Mouse (Mus musculus): ENCODE data around the gene Ephx1. TPM values are rescaled to one million over a fixed set of nuclear protein-coding genes. Genes with fewer than 3 reads are reported as not detected.

The Ephx1 gene
- polyA plus RNA-seq, 1 experiment from 2014 or later, result 6.0 TPM

DNA sequence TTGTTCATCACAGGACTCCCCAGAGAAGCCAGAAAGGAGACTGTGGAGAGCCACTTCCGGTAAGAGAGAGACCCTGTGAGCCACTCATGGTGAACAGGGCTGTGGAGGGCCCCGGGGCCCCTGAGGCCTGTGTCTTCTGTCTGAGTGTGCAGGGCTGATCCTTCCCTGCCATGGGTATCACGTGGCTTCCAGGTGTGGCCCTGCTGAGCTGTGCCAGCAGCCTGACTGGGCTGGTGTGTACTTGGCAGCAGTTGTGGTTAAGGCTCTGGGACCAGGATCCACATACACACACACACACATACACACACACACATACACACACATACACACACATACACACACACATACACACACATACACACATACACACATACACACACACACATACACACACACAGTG lies 62.7 kb downstream of the Ephx1 start:
- ATAC-seq (replicated peaks), result no peak
- Histone ChIP-seq H3K9ac (no peak overlapping the region), H3K27me3 (replicated peaks) (no peaks in the 10 kb centered on the region), H3K9me3 (no peaks in the 10 kb centered on the region), H3K27ac (no peak overlapping the region), H3K4me1 (no peaks in the 10 kb centered on the region), H3K36me3 (replicated peaks) (no peaks in the 10 kb centered on the region), H3K4me2 (no peak overlapping the region), H3K4me3 (no peak overlapping the region)
- WGBS, result 84% methylated on average over 3 of the region's 3 CpGs

DNA sequence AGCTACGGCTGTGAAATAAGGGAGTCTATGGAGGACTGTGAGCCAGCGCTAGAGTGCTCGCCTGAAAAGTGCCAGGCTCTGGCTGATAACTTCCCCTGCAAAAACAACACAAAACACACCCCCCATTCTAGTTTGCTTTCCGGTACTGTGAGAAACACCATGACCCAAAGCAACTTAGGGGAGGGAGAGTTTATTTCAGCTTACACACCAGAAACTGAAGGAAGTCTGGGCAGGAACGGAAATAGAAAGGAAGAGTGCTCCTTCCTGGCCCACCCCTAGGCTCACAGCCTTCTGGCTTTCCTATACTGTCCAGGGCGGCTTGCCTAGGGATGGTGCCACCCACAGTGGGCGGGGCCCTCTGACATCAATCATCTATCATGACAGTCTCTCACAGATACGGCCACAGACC lies 63.7 kb downstream of the Ephx1 start:
- H3K27me3 ChIP-seq (replicated peaks), result no peaks in the 10 kb centered on the region
- no peak overlapping the region for H3K9ac ChIP-seq
- H3K36me3 ChIP-seq (replicated peaks), result no peaks in the 10 kb centered on the region
- ATAC-seq (replicated peaks), result no peak
- no peaks in the 10 kb centered on the region for H3K9me3 ChIP-seq
- H3K27ac ChIP-seq, result no peak overlapping the region
- H3K4me2 ChIP-seq, result no peak overlapping the region
- WGBS, result 90% methylated on average over 8 of the region's 8 CpGs
- H3K4me1 ChIP-seq, result no peaks in the 10 kb centered on the region
- H3K4me3 ChIP-seq, result no peak overlapping the region

DNA sequence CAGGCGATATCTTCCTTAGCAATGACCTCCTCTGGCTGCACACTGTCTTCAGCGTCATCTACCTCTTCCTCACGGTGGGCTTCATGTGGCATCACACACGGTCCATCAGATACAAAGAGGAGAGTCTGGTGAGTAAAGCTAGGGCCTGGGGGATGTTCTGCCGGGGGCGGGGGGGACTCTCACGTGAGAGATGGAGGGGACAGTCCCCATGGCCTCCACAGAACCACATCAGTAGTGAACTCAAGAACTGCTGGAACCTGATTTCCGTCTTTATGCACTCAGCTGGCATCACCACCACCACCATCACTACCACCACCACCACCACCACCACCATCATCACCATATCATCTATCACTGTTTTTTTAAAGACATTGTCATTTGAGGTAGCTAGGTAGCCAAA lies 64.3 kb downstream of the Ephx1 start:
- WGBS, result 90% methylated on average over 8 of the region's 8 CpGs
- ATAC-seq (replicated peaks), result no peak
- H3K4me3 ChIP-seq, result no peak overlapping the region
- no peak overlapping the region for H3K4me2 ChIP-seq
- no peaks in the 10 kb centered on the region for H3K4me1 ChIP-seq
- H3K36me3 ChIP-seq (replicated peaks), result no peaks in the 10 kb centered on the region
- no peak overlapping the region for H3K27ac ChIP-seq
- H3K9ac ChIP-seq, result no peak overlapping the region
- H3K27me3 ChIP-seq (replicated peaks), result no peaks in the 10 kb centered on the region
- H3K9me3 ChIP-seq, result no peaks in the 10 kb centered on the region

DNA sequence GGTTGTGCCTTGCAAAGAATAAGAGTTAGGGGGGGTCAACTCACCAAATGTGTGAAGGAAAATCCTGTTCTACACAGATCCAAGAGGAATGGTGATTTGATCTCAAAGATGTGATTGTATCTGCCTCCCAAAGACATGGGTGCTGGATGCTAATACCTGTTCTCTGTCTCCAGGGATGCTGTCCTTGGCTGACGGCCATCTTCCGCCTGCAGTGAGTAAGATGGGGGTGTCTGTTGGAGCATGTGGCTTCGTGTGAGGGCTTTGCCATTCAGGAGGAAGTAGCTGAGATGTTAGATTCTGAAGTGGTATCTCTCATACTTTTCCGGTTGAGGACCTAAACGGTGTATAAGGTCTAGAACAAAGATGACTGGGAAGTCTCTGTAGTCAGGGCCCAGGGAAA lies 67.9 kb downstream of the Ephx1 start:
- Histone ChIP-seq H3K36me3 (replicated peaks) (no peaks in the 10 kb centered on the region), H3K27ac (no peak overlapping the region), H3K9ac (no peak overlapping the region), H3K4me1 (no peaks in the 10 kb centered on the region), H3K4me3 (no peak overlapping the region), H3K27me3 (replicated peaks) (no peaks in the 10 kb centered on the region), H3K4me2 (no peak overlapping the region), H3K9me3 (no peaks in the 10 kb centered on the region)
- ATAC-seq (replicated peaks), result no peak
- 87% methylated on average over 5 of the region's 5 CpGs for WGBS

DNA sequence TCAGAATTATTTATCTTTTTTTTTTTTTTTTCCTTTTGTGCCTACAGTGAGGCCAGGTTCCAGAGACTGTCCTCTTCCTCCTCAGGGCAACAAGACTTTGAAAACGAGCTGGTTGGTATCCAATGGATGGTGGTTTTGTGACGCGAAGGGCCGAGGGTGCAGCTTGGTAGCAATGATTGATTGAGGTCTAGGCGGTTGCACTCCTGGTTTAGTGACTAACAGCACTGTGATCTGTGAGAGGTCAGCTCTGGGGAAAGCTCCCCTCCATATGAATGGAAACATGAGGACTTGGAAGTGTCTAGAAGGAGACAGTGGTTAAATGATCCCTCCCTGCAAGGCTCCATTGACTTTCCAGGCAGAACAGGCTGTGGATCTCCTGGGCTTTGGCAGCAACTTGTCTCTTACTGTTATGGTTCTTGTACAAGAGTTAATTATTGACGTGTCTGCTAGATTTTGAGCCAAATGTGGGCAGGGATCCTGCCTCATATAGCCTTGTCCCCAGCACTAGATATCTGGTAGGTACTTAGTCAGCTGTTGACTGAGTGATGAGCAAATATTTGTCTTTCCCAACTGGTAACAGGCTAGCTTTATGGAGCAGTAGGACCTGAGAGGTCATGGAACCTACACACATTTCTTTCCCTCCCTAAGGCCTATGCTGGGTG lies 68.5 kb downstream of the Ephx1 start:
- H3K27ac ChIP-seq, result no peak overlapping the region
- H3K9me3 ChIP-seq, result no peaks in the 10 kb centered on the region
- no peaks in the 10 kb centered on the region for H3K36me3 ChIP-seq (replicated peaks)
- no peak overlapping the region for H3K4me3 ChIP-seq
- 87% methylated on average over 6 of the region's 6 CpGs for WGBS
- H3K4me2 ChIP-seq, result no peak overlapping the region
- no peaks in the 10 kb centered on the region for H3K27me3 ChIP-seq (replicated peaks)
- no peak overlapping the region for H3K9ac ChIP-seq
- no peaks in the 10 kb centered on the region for H3K4me1 ChIP-seq
- no peak for ATAC-seq (replicated peaks)

DNA sequence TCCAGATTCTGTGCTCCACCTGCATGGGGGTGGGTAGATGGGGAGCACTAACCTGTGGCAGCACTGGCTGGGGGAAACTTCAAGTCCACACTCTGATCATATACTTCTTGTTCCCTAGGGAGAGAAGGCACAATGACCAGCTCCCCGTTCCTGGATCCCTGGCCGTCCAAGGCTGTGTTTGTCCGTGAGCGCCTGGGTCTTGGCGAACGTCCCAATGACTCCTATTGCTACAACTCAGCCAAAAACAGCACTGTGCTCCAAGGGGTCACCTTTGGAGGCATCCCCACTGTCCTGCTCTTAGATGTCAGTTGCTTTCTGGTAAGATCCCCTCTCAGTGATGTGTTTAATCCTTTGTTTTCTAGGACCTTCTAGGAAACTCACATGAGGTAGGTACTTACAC lies 74.3 kb downstream of the Ephx1 start:
- Histone ChIP-seq H3K36me3 (replicated peaks) (no peaks in the 10 kb centered on the region), H3K9me3 (no peaks in the 10 kb centered on the region), H3K4me2 (no peak overlapping the region), H3K9ac (no peak overlapping the region), H3K27ac (no peak overlapping the region), H3K4me3 (no peak overlapping the region), H3K4me1 (peaks cover 13% of the 10 kb centered on the region), H3K27me3 (replicated peaks) (peaks cover 24% of the 10 kb centered on the region)
- ATAC-seq (replicated peaks), result no peak
- WGBS, result 88% methylated on average over 6 of the region's 6 CpGs

DNA sequence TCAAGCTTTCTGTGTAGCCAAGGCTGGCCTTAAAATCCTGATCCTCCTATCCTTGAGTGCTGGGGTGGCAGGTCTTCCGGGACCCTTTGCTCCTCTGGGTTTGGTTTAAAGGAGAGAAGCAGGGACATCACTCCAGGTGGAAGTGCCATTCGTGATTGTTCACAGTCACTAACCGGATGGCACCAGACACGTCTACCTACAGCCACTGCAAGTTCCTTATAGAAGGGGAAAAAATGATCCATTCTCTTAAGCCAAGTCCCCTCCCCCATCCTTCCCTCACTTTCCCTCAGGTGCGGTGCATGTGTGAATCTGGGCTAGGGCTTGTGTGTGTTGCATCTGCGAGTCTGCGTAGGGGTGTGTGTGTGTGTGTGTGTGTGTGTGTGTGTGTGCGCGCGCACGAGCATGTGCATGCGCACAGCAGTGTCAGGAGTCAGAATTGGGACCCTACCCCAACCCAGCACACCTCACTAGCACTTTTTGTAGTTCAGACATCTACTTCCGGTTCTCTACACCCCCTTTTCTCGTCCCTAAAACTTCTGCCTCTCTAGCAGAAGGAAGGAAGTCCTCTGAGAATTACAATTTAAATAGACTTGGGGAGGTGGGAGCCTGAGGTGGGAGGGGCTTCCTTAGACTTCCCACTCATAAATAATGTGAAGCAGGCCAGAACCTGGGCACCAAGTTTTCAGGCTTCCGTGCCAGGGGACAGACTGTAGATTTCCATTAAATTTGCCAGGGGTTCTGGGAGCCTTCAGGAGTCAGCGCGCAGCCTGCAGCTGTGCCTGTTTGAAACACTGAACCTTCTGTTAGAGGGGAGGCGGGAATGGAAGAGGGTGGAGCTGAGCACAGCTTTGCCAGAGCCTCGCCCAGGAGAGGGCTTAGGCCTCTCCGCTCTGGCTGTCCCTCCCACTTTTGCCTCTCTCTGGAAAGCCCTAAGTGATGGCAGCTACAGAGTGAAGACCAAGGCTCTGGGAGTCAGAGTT lies 75.4 kb downstream of the Ephx1 start:
- no peaks in the 10 kb centered on the region for H3K9me3 ChIP-seq
- H3K36me3 ChIP-seq (replicated peaks), result no peaks in the 10 kb centered on the region
- H3K27me3 ChIP-seq (replicated peaks), result peaks cover 35% of the 10 kb centered on the region
- 28% methylated on average over 20 of the region's 20 CpGs for WGBS
- ATAC-seq (replicated peaks), result no peak
- H3K4me1 ChIP-seq, result peaks cover 13% of the 10 kb centered on the region
- H3K27ac ChIP-seq, result no peak overlapping the region
- no peak overlapping the region for H3K9ac ChIP-seq
- no peak overlapping the region for H3K4me3 ChIP-seq
- no peak overlapping the region for H3K4me2 ChIP-seq

DNA sequence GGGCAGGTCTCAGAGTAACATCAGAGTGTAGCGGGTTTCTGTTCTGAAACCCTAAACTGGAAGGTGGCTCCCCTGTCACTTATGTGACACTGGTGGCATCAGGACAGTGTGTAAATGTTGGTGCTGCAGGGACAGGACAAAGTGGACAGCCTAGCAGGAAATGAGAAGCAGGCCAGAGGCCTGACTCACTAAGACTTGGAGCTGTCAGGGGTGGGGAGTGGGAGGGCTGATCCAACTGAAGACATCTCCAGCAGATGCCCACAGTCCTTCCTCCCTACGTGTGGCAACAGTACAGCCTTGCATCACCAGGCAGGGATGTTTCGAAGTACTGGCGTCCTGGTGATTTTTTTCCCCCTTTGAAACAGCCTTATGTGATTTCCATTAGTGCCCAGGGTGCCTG lies 76.2 kb downstream of the Ephx1 start:
- no peak overlapping the region for H3K9ac ChIP-seq
- ATAC-seq (replicated peaks), result no peak
- peaks cover 13% of the 10 kb centered on the region for H3K4me1 ChIP-seq
- no peak overlapping the region for H3K4me3 ChIP-seq
- H3K27me3 ChIP-seq (replicated peaks), result peaks cover 38% of the 10 kb centered on the region
- WGBS, result 84% methylated on average over 4 of the region's 4 CpGs
- no peak overlapping the region for H3K27ac ChIP-seq
- no peak overlapping the region for H3K4me2 ChIP-seq
- H3K36me3 ChIP-seq (replicated peaks), result no peaks in the 10 kb centered on the region
- H3K9me3 ChIP-seq, result no peaks in the 10 kb centered on the region

DNA sequence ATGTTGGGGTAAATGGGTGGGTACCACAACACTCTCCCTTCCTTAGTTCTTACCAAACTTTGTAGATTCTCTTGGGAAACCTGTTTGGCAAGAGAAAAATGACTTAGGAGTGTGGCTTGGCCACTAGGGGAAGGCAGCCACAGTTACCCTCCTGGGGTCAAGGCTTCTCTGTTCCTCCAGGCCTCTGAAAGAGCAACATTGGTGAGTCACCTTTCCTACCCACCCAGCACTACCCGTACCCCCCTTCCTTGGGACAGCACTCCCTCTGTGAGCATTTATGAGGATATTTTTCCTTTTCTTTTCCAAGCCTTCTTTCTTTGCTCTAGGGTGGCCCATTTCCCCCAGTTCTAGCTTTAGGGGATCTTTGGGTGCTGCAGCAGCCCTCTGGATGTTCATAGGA lies 76.8 kb downstream of the Ephx1 start:
- Histone ChIP-seq H3K4me3 (no peak overlapping the region), H3K4me1 (peaks cover 13% of the 10 kb centered on the region), H3K4me2 (no peak overlapping the region), H3K9ac (no peak overlapping the region), H3K27ac (no peak overlapping the region), H3K9me3 (no peaks in the 10 kb centered on the region), H3K27me3 (replicated peaks) (peaks cover 38% of the 10 kb centered on the region), H3K36me3 (replicated peaks) (no peaks in the 10 kb centered on the region)
- 75% methylated on average over 1 of the region's 1 CpGs for WGBS
- ATAC-seq (replicated peaks), result no peak

DNA sequence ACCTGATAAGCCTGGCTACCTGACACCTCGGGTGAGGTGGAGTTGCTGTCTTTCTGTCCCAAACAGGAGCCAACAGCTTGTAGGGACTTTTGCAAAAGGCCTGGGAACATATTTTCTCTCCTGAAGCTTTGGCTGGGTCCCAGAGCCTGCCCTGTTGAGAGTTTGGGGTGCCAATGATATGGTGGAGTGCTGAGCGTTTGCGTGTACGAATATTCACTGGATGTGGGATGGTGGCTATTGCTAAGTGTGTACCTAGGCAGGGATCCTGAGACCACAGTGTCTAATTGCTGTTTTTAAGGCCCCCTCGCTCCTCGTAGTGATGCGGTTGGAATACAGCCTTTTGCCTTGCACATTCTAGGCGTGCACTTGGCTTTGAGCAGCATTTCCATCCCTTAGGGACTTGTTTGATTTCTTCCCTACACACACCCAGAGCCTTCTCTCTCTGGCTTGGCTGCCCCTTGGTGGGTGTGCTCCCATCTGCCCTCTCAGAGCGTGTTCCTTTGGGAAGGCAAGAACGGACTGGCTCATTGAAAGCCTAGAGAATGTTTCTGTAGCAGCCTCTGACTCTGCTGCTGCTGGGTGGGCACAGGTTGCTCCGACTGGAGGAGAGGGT lies 77.6 kb downstream of the Ephx1 start:
- H3K27ac ChIP-seq, result no peak overlapping the region
- H3K9ac ChIP-seq, result no peak overlapping the region
- H3K4me1 ChIP-seq, result peaks cover 13% of the 10 kb centered on the region
- H3K9me3 ChIP-seq, result no peaks in the 10 kb centered on the region
- ATAC-seq (replicated peaks), result no peak
- H3K27me3 ChIP-seq (replicated peaks), result peaks cover 39% of the 10 kb centered on the region
- H3K4me3 ChIP-seq, result peak overlapping the region; percentile 56
- H3K4me2 ChIP-seq, result peak overlapping the region; percentile 97
- no peaks in the 10 kb centered on the region for H3K36me3 ChIP-seq (replicated peaks)
- 45% methylated on average over 11 of the region's 11 CpGs for WGBS

DNA sequence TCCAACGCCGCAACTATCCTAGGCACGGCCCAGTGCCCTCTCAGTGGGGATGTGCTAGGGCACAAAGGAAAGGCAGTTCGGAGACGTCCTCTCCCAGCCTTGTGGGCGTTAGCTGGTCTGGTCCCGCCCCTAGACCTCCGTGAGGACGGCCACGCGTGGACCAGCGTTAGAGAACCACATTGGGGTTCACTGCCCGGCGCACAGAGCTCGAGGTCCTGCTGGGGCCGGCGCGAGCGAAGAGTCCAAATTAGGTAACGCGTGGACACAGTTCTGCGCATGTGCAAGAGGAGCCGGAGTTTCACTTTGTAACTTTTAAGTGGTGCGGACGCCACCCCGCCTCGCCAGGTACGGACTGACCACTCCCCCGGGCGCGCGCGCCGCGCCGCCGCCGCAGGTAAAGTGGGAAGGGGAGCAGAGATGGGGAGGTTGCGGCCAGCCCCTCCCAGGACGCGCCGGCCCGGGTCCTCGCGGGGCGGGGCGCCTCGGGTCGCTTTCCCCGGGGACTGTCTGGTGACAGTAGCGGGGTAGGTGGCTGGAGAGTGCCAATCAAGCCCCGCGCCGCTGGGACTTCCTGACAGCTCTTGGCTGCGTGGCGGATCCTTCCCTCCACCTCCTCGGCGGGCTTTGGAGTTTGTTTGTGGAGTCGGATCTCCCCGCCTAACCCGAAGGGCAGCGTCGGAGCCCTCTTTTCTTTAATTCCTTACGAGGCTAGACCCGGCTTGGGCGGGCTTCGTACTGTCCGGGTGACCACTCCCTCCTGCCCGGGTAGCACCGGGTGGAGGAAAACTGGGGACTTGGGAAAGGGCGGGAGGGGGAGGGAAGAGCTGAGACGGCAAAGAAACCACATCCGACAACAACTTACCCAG lies 78.3 kb downstream of the Ephx1 start, which contains the start of gene Tmem63a:
Tmem63a (plus strand) TSS at position 179 of the 866 bp plus-strand sequence.
- no peaks in the 10 kb centered on the region for H3K9me3 ChIP-seq
- WGBS, result under 1% methylated on average over 73 of the region's 73 CpGs
- peak within 1 kb of the TSS; percentile 56 for H3K4me3 ChIP-seq
- peak; percentile 60; the same call in 1 of the 2 replicates for ATAC-seq (replicated peaks)
- H3K9ac ChIP-seq, result peak within 1 kb of the TSS; percentile 30
- no peak within 1 kb of the TSS for H3K27ac ChIP-seq
- H3K4me1 ChIP-seq, result peaks cover 13% of the 10 kb centered on the region
- peaks cover 46% of the 10 kb centered on the region for H3K27me3 ChIP-seq (replicated peaks)
- H3K4me2 ChIP-seq, result peak within 1 kb of the TSS; percentile 97
- H3K36me3 ChIP-seq (replicated peaks), result no peaks in the 10 kb centered on the region
